Mouse (Mus musculus) bone marrow, adult 2 months (tissue): ENCODE measurements at regions not wholly inside any gene's neighbourhood (a gene's known extent, or its start where the extent isn't known, plus 50 kb on each side); places are given as distances from the start of the nearest gene placed in this dataset.

Source experiments
- H3K27ac ChIP-seq: fragments of 200-500 bp; 2 replicates; pipeline ENCODE4 v1.5.1; 2012; ENCODE audit warnings: low read depth, mild to moderate bottlenecking, control low read depth, inconsistent platforms, low read length; ENCODE audit not compliant: control insufficient read depth, poor library complexity, insufficient read depth
- H3K4me1 ChIP-seq: fragments of 200-500 bp; 2 replicates; pipeline ENCODE4 v1.6.1; 2011; ENCODE audit warnings: low read length; ENCODE audit not compliant: control insufficient read depth, insufficient read depth
- H3K4me3 ChIP-seq: fragments of 200-500 bp; replicated peaks from 2 replicates; pipeline ENCODE3; 2011; ENCODE audit warnings: mild to moderate bottlenecking, low read depth, low read length, control low read depth; ENCODE audit not compliant: control insufficient read depth
- CTCF ChIP-seq: fragments of 200-500 bp; IDR thresholded peaks from 2 replicates; pipeline ENCODE4 v1.5.1; 2011; ENCODE audit warnings: low read length, control low read depth; ENCODE audit not compliant: control insufficient read depth, insufficient read depth
- POLR2A ChIP-seq: fragments of 200-500 bp; IDR thresholded peaks from 2 replicates; pipeline ENCODE4 v1.6.1; 2011; ENCODE audit warnings: low read depth, mild to moderate bottlenecking, control low read depth, low read length, borderline replicate concordance; ENCODE audit not compliant: control insufficient read depth
- WGBS: fragments of 180-500 bp; shearing (Covaris S2); methylation state at CpG from one replicate; pipeline ENCODE4 v1.1.7; 2018; 5-methylcytosine and 5-hydroxymethylcytosine counted together

- no peaks in the 10 kb centered on the region; the same call in 1 of the 2 replicates for H3K4me1 ChIP-seq
- no peak overlapping the region for H3K27ac ChIP-seq
- WGBS: 89% methylated on average over 1 of the region's 1 CpGs
- TF ChIP-seq POLR2A (no peak), CTCF (no peak)
- H3K4me3 ChIP-seq: no peak overlapping the region
These were observed 132.5 kb upstream of the Klf6 start for GRCm38 (mm10) chr13:5728808-5729207.

- no peak for TF ChIP-seq POLR2A
- no peak for TF ChIP-seq CTCF
- no peak overlapping the region for H3K27ac ChIP-seq
- no peak overlapping the region for H3K4me3 ChIP-seq
- no peaks in the 10 kb centered on the region; the same call in 1 of the 2 replicates for H3K4me1 ChIP-seq
- WGBS: 86% methylated on average over 6 of the region's 6 CpGs
These were observed 131.7 kb upstream of the Klf6 start for GRCm38 (mm10) chr13:5729426-5730068.

- Histone ChIP-seq H3K4me3 (no peak overlapping the region), H3K27ac (no peak overlapping the region), H3K4me1 (no peaks in the 10 kb centered on the region; the same call in 1 of the 2 replicates)
- no peak for TF ChIP-seq POLR2A
- TF ChIP-seq CTCF: no peak
- 78% methylated on average over 1 of the region's 1 CpGs for WGBS
These were observed 129.1 kb upstream of the Klf6 start for GRCm38 (mm10) chr13:5732206-5732605.

GRCm38 (mm10) chr13:5735027-5735624 is 126.2 kb upstream of the Klf6 start:
- Histone ChIP-seq H3K4me1 (no peaks in the 10 kb centered on the region), H3K27ac (no peak overlapping the region), H3K4me3 (no peak overlapping the region)
- TF ChIP-seq CTCF (no peak), POLR2A (no peak)

GRCm38 (mm10) chr13:5736472-5736871 is 124.8 kb upstream of the Klf6 start:
- no peak overlapping the region for H3K27ac ChIP-seq
- 83% methylated on average over 6 of the region's 6 CpGs for WGBS
- TF ChIP-seq POLR2A (no peak), CTCF (no peak)

GRCm38 (mm10) chr13:5737214-5737613 is 124.1 kb upstream of the Klf6 start:
- H3K27ac ChIP-seq: no peak overlapping the region
- WGBS: 78% methylated on average over 7 of the region's 7 CpGs
- H3K4me3 ChIP-seq: no peak overlapping the region
- no peaks in the 10 kb centered on the region for H3K4me1 ChIP-seq
- no peak for TF ChIP-seq CTCF
- no peak for TF ChIP-seq POLR2A

More at GRCm38 (mm10) chr13:5736472-5736871, 124.8 kb upstream of the Klf6 start:
- Histone ChIP-seq H3K4me3 (no peak overlapping the region), H3K4me1 (no peaks in the 10 kb centered on the region)

GRCm38 (mm10) chr13:5740805-5741204 is 120.5 kb upstream of the Klf6 start:
- whole genome bisulfite sequencing: 44% methylated on average over 1 of the region's 1 CpGs
- no peaks in the 10 kb centered on the region for H3K4me1 ChIP-seq
- TF ChIP-seq CTCF (no peak), POLR2A (no peak)
- H3K4me3 ChIP-seq: no peak overlapping the region
- H3K27ac ChIP-seq: no peak overlapping the region

GRCm38 (mm10) chr13:5744949-5745348 is 116.3 kb upstream of the Klf6 start:
- H3K4me1 ChIP-seq: no peaks in the 10 kb centered on the region
- 88% methylated on average over 6 of the region's 6 CpGs for WGBS
- no peak overlapping the region for H3K27ac ChIP-seq
- H3K4me3 ChIP-seq: no peak overlapping the region
- no peak for TF ChIP-seq CTCF
- TF ChIP-seq POLR2A: no peak

- no peak overlapping the region for H3K4me3 ChIP-seq
- WGBS: 57% methylated on average over 3 of the region's 3 CpGs
- no peak overlapping the region for H3K27ac ChIP-seq
- no peaks in the 10 kb centered on the region for H3K4me1 ChIP-seq
- no peak for TF ChIP-seq POLR2A
- no peak for TF ChIP-seq CTCF
These were observed 104.1 kb upstream of the Klf6 start for GRCm38 (mm10) chr13:5757176-5757575.

- WGBS: 86% methylated on average over 1 of the region's 1 CpGs
- H3K4me3 ChIP-seq: no peak overlapping the region
- no peak overlapping the region for H3K27ac ChIP-seq
- TF ChIP-seq POLR2A: no peak
- no peak for TF ChIP-seq CTCF
- no peaks in the 10 kb centered on the region for H3K4me1 ChIP-seq
These were observed 103.3 kb upstream of the Klf6 start for GRCm38 (mm10) chr13:5757963-5758362.
